Mouse (Mus musculus) myocyte (in vitro differentiated cells): ENCODE measurements around the gene Prdm2.

Source experiments
- CEBPB ChIP-seq: IDR thresholded peaks from 2 replicates; pipeline ENCODE4 v1.6.1; 2011; ENCODE audit warnings: mild to moderate bottlenecking, moderate library complexity; ENCODE audit not compliant: poor library complexity, insufficient read depth, severe bottlenecking
- MYOD1 ChIP-seq, 3 experiments: IDR thresholded peaks; one replicate each; pipeline ENCODE4 v1.6.1; 2011; ENCODE audit warnings: control low read depth in 2 of 3, low read depth in 2 of 3, mild to moderate bottlenecking in 2 of 3, moderate library complexity in 1 of 3; ENCODE audit not compliant: insufficient read length in 2 of 3, control insufficient read depth in 1 of 3
- MYOG ChIP-seq, 3 experiments: IDR thresholded peaks; one replicate each; pipeline ENCODE4 v1.6.1; 2011; ENCODE audit warnings: control low read depth in 2 of 3, low read depth in 2 of 3, mild to moderate bottlenecking in 2 of 3; ENCODE audit not compliant: insufficient read length in 2 of 3, control insufficient read depth in 1 of 3, insufficient read depth in 1 of 3
- POLR2A ChIP-seq: IDR thresholded peaks from one replicate; pipeline ENCODE4 v1.6.1; 2011; ENCODE audit warnings: low read depth, mild to moderate bottlenecking, control low read depth, moderate library complexity; ENCODE audit not compliant: insufficient read length
- POLR2AphosphoS2 ChIP-seq: IDR thresholded peaks from one replicate; pipeline ENCODE4 v1.6.1; 2011; ENCODE audit warnings: low read depth, control low read depth; ENCODE audit not compliant: insufficient read length
- REST ChIP-seq: IDR thresholded peaks from one replicate; pipeline ENCODE4 v1.6.1; 2011; ENCODE audit warnings: mild to moderate bottlenecking, control low read depth, moderate library complexity; ENCODE audit not compliant: insufficient read depth, insufficient read length
- SRF ChIP-seq: IDR thresholded peaks from one replicate; pipeline ENCODE4 v1.6.1; 2011; ENCODE audit warnings: low read depth; ENCODE audit not compliant: control insufficient read depth, insufficient read length
- TCF12 ChIP-seq: IDR thresholded peaks from one replicate; pipeline ENCODE4 v1.6.1; 2011; ENCODE audit warnings: mild to moderate bottlenecking, control low read depth; ENCODE audit not compliant: poor library complexity, insufficient read depth, severe bottlenecking
- TCF3 ChIP-seq: IDR thresholded peaks from one replicate; pipeline ENCODE4 v1.6.1; 2011; ENCODE audit warnings: low read depth, control low read depth; ENCODE audit not compliant: insufficient read length
- USF1 ChIP-seq: IDR thresholded peaks from one replicate; pipeline ENCODE4 v1.6.1; 2011; ENCODE audit warnings: low read depth, mild to moderate bottlenecking, control low read depth, moderate library complexity

DNA sequence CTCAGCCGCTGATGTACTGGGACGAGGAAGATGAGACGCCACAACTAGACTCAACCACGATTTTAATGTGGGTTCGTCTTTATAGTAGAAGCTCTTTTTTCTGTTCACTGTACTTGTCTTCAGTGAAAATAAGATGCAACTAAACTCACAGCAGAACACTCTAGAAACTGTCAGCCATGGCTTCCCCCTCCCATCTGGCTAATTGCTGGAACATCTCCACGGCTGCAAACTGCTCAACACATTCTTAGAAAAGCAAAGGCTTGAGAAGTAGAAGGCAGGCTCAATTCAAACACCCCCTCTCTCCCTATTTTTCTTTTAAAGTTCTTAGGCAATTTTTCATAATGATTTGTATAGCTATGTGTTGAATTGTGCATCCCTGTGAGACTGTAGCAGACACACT is 29.7 kb downstream of the Prdm2 start:
- TF ChIP-seq TCF3 (no peak), POLR2A (no peak), MYOG (IDR thresholded peaks at IDR 0.05; ENCODE audit: control insufficient read depth in 1 of 3, insufficient read depth in 1 of 3, insufficient read length in 2 of 3, low read depth in 2 of 3) (no peak), TCF12 (no peak), USF1 (no peak), POLR2AphosphoS2 (no peak), MYOD1 (IDR thresholded peaks at IDR 0.05; ENCODE audit: control insufficient read depth in 1 of 3, insufficient read length in 2 of 3, low read depth in 2 of 3) (no peak), REST (no peak), SRF (no peak), CEBPB (no peak)
